Mouse (Mus musculus) cerebellum, adult 2 months (tissue): ENCODE measurements around the gene Tspo2.

ENCODE experiments used
- CTCF ChIP-seq: fragments of 200-500 bp; IDR thresholded peaks from 2 replicates; pipeline ENCODE4 v1.5.1; 2011; ENCODE audit warnings: low read depth, mild to moderate bottlenecking, control low read depth, low read length, moderate library complexity, borderline replicate concordance; ENCODE audit not compliant: insufficient read depth
- POLR2A ChIP-seq: fragments of 200-500 bp; IDR thresholded peaks from 2 replicates; pipeline ENCODE4 v1.6.1; 2011; ENCODE audit warnings: low read length, control low read depth, borderline replicate concordance; ENCODE audit not compliant: insufficient read depth

DNA sequence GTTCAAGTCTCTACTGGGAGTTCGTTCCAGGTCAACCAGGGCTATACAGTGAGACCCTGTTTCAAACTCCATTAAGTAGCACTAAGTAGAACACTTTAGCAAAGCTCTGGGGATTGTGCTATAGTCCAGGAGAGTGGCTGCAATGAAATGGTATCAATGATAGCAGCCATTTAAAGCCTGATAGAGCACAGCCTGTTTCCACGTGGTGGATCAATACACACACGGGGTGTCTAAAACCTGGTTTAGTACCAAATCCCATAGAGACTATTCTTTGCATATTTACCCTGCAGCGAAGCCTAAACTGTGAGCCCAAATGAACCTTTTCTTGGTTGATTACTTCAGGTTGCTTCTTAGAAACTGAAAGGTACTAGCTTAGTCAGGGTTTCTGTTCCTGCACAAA is 49.6 kb downstream of the Tspo2 start:
- no peak for TF ChIP-seq CTCF
- TF ChIP-seq POLR2A = no peak
